Mouse (Mus musculus): Measurements from ENCODE around the gene Acr. TPM values are rescaled to one million over a fixed set of nuclear protein-coding genes. Genes with fewer than 3 reads are reported as not detected.

The Acr gene
- total RNA-seq, 2 experiments from 2014 or later: 0.55 to 1.5 TPM

DNA sequence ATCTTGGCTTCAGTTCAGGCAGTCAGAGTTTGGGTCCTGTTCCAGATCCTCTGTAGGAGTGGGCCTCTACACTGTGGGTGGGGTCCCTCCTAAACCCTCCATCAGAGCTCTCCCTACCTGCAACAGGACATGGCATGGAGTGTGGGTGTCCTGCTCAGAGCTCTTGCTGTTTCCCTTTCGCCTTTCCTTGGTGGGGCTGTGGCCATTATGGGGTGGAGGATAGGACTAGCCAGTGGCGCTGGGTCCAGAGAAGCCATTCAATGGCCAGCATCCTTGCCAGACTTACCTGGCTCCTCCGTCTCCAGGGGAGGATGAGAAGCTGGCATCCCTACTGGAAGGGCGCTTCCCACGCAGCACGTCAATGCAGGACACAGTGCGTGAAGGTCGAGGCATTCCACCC, 20.8 kb upstream of the Acr start:
- DNase-seq: no peak
- intact Hi-C loops (cut with DNase I): no loop called here

DNA sequence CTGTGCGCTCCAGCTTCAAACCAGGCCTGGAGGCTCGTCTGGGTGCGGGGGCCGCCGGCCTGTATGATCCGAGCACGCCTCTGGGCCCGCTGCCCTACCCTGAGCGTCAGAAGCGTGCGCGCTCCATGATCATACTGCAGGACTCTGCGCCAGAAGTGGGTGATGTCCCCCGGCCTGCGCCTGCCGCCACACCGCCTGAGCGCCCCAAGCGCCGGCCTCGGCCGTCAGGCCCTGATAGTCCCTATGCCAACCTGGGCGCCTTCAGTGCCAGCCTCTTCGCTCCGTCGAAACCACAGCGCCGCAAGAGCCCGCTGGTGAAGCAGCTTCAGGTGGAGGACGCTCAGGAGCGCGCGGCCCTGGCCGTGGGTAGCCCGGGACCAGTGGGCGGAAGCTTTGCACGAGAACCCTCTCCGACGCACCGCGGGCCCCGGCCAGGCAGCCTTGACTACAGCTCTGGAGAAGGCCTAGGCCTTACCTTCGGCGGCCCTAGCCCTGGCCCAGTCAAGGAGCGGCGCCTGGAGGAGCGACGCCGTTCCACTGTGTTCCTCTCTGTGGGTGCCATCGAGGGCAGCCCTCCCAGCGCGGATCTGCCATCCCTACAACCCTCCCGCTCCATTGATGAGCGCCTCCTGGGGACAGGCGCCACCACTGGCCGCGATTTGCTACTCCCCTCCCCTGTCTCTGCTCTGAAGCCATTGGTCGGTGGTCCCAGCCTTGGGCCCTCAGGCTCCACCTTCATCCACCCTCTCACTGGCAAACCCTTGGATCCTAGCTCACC, 20.1 kb upstream of the Acr start:
- intact Hi-C loops (cut with DNase I): no loop called here
- peak; percentile 23 to 54 for DNase-seq

DNA sequence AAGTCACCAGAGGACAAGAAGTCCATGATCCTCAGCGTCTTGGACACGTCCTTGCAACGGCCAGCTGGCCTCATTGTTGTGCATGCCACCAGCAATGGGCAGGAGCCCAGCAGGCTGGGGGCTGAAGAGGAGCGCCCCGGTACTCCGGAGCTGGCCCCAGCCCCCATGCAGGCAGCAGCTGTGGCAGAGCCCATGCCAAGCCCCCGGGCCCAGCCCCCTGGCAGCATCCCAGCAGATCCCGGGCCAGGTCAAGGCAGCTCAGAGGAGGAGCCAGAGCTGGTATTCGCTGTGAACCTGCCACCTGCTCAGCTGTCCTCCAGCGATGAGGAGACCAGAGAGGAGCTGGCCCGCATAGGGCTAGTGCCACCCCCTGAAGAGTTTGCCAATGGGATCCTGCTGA, 19.3 kb upstream of the Acr start:
- no peak for DNase-seq
- intact Hi-C loops (cut with DNase I): no loop called here

DNA sequence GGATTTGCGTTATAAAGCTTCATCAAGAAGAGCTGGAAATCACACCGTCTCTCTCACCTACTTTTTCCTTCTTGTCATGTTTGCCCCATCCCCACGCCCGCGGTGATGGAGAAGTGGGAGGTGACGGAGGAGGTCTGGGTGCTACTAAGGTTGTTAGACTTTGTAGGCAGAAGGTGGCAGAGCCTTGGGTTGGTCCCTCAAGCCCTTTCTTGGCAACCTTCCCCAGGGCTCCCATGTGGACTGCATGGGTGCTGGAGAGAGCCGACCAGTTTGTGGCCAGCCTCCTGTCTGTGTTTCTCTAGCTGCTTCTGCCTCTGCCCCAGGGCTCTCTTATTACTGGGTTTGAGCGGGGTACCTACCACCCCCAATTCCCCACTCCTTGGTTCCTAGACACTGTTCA, 17.6 kb upstream of the Acr start:
- intact Hi-C loops (cut with DNase I): no loop called here

DNA sequence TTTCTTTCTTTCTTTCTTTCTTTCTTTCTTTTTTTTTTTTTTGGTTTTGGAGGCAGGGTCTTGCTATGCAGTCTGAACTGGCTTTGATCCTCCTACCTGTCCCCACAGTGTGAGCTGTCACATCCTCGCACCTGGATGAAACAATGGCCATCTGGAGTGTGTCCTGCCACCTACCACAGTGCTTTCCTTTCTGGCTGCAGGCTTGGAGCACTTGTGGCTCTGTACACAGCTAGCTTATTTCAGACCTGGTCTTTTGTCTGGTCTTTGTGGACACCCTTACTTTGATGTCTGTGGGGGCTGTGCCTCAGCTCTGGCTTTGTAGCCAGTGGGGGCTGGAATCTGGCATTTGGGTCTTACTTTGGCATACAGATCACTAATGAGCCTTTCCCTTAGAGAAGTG, 16.4 kb upstream of the Acr start:
- intact Hi-C loops (cut with DNase I): no loop called here
- DNase-seq: no peak

More for the DNA sequence above, 17.6 kb upstream of the Acr start:
- no peak for DNase-seq

DNA sequence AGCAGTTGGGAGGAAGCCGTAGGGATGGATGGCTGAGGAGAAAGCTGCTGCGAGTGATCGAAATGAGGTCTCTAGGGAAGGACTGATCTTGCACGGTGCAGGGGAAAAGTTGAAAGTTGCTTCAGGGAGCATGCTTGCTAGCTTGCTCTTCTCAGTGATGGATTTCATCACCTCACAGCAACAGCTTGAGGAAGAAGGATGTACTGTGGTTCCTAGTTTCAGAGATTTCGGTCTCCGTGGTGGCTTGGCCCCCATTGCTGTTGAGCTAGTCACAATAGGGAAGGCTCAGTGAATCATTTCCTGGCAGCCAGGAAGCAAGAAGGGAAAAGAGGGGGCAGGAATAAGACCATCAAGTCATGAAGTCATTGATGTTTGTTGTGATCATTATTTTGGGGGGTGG, 12.5 kb upstream of the Acr start:
- DNase-seq: no peak
- intact Hi-C loops (cut with DNase I): no loop called here

DNA sequence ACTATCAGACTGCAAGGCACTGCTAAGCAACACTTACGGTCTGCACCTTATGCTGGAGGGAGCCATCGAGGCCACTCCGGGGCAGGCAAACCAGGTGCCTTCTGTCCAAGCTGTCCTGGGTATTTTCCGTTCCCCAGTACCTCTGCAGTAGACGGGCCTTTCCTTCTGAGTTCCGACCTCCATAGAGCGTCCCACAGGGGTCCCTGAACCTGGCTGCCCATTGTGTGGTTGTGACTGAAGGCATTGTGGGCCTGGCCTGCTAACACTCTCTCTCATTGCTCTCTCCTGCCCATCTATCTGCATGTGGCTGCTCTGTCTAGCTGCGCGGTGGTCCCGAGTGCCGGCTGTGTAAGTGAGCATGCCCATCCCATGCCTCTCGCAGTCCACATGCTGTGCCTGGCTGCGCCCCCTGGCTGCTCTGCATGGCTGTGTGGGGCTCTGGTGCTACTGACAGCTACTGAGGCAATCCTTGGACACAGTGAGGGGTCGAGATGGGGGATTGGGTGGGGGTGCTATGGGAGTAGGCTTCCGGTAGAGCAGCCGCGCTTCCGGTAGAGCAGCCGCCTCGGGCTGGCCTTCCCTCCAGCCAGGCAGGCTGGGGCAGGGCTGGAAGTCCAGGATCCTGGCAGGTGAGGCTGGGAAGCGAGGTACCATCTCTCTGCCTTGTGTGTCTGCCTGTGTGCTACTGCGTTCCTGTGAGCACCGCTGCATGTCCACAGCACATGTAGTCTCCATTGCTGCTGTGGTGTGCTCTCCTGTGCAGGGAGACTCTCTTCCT, 11.5 kb upstream of the Acr start:
- no peak for DNase-seq
- intact Hi-C loops (cut with DNase I): no loop called here

DNA sequence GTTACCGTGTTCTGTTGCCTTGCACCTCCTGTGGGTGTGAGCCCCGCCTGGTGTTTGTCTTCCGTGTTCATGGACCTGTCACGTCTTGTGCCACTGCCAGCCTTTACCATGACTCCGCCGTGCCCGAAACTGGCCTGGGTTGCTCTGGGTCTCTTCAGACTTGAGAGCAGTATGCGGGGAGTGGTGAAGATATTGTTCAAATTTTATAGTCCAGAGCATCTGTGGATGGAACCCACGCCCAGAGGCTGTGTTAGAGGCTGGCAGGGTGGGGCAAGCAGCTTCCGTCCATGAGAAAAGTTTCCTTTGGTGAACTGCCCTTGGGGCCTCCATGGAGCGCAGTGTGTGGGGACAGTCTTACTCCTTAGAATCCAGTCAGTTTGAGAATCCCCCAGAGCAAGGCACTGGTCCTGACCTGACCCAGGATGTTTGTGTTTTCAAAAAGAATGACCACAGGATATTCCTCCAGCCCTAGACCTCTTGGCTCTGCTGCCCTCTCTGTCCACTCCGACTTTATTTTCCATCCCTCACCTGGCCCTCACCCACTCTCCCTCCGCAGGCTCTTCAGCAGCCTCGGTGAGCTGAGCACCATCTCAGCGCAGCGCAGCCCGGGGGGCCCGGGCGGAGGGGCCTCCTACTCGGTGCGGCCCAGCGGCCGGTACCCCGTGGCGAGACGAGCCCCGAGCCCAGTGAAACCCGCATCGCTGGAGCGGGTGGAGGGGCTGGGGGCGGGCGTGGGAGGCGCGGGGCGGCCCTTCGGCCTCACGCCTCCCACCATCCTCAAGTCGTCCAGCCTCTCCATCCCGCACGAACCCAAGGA, 10.7 kb upstream of the Acr start:
- intact Hi-C loops (cut with DNase I): no loop called here
- DNase-seq: no peak

DNA sequence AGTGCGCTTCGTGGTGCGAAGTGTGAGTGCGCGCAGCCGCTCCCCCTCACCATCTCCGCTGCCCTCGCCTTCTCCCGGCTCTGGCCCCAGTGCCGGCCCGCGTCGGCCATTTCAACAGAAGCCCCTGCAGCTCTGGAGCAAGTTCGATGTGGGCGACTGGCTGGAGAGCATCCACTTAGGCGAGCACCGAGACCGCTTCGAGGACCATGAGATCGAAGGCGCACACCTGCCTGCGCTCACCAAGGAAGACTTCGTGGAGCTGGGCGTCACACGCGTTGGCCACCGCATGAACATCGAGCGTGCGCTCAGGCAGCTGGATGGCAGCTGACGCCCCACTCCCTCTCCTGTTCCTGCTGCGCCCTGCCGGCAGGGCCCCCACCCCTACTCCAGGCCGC, 10.1 kb upstream of the Acr start:
- intact Hi-C loops (cut with DNase I): no loop called here
- DNase-seq: no peak

DNA sequence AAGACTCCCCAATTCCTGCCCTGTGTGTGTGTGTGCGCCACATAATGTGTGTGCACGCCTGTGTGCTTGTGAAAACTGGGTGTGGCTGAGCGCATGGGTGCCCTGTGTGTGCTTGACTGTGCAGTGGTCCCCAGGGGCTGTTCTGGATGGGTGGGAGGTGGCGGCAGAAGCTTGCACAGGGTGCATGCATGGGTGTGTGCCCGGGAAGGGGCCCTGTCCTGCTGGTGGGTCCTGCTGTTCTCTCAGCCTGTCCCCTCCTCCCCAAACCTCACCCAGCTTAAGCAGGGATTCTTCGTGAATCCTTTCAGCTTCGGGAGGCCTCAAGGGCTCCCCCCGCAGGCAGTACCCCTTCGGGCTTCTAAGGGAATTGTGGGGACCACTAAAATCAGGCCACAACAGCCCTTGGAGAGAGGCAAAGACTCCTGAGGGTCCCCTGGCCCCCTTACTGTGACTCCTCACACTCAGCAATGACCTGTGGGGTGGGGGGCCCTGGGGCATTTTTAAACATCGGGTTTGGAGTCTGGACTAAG, 8.9 kb upstream of the Acr start:
- no peak for DNase-seq
- intact Hi-C loops (cut with DNase I): no loop called here

DNA sequence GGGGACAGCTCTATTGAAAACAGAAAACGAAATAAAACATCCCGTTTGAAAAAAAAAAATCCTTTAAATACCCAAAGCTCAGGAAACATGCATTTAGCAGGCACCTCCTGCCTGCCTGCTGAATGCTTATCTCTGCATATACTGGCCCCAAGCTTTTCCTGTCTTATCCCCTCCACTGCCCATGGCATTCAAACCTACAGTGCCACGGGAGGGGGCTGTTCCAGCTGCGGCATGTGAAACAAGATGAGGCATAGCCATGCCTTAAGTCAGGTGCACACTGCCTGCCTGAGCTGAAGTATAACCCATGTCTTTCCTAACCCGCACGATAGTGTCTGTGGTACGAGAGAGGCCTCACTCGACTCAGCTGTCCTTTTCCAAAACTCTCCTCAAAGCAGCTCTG, 4.0 kb downstream of the Acr start:
- DNase-seq: no peak
- intact Hi-C loops (cut with DNase I): no loop called here

DNA sequence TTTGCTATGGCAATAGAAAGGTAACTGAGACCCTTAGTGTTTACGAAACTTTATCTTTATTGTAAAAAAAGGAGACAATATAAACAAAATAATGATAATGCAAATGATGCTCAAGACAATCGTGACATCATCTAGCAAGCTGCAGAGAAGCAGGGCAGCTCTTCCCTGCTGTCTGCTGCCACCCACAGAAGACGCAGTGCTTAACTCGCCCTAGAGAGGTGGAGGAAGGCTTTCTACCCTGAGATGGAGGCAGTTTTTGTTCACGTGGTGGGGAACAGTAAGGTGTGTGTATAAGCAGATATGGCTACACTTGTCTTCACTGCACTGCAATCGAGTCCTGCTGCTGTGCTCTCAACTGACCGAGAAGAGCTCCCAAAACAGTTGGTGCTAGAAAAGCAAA, 14.4 kb downstream of the Acr start:
- intact Hi-C loops (cut with DNase I): no loop called here
- no peak for DNase-seq

DNA sequence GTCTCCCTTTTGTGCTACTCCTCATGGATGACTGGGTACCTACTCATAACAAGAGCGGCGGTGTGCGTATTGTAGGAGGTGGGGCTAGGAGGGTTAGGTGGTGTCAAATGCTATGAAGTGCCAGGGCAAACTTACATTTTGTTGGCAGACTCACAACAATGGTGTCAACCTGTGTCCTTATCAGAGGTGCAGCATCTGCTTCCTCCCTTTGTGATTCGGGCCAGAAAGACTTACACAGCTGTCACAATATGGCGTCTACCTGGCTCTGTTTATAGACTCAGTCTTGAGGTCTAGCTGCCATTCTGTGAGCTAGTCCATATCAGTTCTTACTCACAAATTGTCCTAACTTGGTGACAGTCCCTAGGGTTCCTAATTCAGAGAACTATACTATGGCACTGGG, 17.0 kb downstream of the Acr start:
- intact Hi-C loops (cut with DNase I): no loop called here
- DNase-seq: peak; percentile 37 to 40

DNA sequence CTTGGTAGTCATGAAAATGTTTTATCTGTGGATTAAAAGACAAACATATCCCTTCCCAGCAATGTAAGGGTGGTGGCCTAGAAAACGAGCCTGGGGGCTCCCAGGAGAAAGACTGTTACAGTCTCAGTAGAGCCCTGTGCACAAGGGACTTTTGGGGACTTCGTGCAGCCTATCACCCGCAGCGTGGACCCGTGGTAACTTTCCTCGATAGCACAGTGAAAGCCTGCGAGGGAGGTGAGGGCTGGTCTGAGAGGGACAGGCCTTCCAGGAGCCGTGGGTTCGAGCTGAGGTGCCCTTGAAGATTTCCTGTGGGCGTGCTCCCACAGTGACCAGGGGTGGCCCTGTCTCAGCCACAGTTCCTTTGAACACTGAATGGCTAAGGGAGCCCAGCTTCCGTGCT, 17.5 kb downstream of the Acr start:
- intact Hi-C loops (cut with DNase I): no loop called here
- DNase-seq: no peak

DNA sequence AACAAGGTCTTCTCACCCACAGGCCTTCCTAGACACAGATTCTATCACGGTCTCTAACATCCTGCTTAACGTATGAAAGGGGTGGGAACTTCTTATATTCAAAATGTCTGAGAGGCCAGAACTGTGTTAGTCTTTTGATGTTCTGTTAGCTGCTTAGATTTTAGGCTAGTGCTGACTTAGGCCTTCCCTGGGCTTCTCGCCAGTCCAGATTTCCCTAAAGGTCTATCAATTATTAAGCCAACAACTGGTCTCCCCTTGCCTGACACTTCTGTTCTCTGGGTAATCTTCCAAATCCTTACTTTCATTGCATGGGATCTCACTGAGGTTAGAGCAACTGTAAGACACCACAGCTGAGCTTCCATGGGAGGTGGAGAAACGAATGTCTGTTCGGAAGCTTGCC, 21.0 kb downstream of the Acr start:
- intact Hi-C loops (cut with DNase I): no loop called here

DNA sequence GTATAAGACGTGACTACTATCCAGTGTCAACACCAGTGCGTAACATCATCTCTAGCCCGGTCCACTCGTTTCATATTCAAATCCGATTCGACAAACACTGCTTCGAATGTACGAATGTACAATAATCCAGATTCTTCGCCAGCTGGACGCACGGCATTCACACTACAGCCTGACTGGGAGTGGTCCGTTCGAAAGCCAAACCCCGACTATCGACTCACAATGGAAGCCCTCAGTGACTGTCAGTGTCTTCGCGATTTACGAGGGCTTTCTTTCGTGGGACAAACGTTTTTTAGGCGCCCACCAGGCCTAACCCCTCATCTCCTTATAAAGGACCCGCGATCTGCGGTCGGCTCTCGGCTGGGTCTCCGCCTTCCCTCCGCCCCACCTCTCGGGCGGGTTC, 23.2 kb downstream of the Acr start:
- DNase-seq: no peak

More for the DNA sequence above, 21.0 kb downstream of the Acr start:
- no peak for DNase-seq

DNA sequence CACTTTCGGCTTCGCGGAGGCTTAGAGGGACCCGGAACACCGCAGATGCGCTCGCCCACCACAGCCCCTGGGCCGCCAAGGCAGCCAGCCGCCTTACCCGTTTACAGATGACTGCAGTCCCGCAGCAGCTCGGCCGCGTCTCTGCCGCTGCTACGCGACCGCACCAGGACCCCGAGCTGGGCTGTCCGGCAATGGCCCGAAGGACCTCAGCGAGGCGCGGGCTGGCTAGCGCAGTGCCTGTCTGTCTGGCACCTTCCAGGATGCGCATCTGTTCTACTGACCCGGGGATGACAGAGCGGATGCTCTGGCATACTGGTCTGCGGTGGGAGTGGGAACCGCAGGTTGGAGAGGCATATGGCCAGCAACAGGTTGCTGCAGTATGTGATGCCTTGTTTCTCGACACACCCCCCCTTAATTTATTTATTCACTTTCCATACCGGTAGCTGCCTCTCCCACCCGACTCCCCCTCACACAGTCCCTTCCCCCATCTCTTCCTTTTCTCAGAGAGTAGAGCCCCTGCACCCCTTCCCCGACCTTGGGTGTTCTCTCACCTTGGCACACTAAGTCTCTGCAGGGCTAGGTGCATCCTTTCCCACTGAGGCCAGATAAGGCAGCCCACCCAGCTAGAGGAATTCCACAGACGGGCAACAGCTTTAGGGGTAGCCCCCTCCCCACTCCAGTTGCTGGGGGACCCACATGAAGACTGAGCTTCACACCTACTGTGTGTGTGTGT, 23.8 kb downstream of the Acr start, which contains the start of gene Rabl2:
Gene Rabl2 (minus strand): TSS at position 201 of the 733 bp plus-strand sequence.
- peak; percentile 92 to 94 for DNase-seq
- intact Hi-C loops (cut with DNase I): no loop called here

More for the DNA sequence above, 23.2 kb downstream of the Acr start:
- intact Hi-C loops (cut with DNase I): no loop called here

DNA sequence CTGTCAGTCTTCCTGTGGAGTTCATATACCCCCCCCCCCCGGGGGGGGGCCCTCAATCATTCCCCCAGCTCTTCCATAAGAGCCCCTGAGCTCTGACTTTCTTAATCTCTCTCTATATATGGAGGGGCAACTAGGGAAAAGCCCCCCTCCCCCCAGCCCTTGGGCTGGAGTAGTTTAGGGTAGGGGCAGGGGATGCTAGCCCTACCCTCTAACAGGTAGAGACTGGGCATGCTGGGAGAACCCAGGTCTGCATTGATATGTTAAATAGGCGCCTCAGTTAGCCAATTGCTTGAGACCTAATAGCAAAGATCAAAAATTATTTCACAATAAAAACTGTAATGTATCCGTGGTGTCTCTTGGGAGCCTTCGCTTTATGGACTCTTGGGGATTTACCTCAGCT, 24.4 kb downstream of the Acr start:
- no peak for DNase-seq

DNA sequence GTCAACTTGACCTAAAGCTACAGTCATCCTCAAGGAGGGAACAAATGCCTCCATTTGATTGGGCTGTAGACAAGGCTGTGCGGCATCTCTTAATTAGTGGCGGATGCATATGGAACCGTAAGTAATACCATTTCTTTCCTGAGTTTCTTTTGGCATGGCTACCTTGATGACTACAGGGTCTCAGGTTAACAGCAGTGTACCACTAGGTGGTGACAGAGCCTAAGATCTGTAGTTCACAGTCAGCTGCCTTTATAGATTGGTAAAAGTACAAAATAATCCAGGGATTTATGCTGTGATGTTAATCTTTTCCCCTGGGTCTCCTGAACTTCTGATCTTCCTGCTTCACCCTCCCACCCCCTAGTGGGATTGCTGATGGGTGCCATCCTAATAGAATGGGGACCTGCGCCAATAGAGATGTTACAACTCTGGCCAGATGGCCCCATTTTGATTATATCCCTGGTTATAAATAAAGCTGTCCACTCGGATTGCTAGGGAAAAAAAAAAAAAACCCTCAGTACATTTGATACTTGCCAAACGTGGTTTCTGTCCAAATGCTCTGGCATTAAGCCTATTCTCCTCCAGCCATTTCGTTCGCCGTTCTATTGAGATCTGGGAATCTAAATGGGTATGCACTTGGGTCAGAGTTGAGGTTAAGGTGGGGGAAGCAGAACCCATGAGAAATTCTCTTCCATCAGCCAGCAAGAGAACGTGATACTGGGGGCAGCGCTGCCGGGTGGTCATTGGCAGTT, 37.9 kb downstream of the Acr start:
- no peak for DNase-seq
- intact Hi-C loops (cut with DNase I): no loop called here

More for the DNA sequence above, 24.4 kb downstream of the Acr start:
- intact Hi-C loops (cut with DNase I): no loop called here

DNA sequence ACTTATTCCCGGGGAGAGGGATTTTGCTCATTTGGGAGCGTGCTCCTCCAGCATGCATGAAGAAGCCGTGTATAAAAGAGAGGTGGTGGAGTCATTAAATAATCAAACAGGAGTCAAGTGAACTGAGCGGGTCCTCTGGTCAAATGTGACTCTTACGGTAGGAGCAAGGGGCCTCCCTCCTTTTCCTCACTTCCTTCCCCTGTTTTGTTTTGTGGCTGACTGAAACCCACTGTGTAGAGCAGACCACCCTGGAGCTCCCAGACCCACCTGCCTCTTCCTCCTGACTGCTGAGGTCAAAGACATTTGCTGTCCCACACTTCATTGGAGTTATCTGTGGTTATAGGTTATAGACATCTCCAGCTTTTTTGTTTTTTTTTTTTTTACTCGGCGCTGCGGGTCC, 39.4 kb downstream of the Acr start:
- intact Hi-C loops (cut with DNase I): no loop called here
- no peak for DNase-seq

Measured in heart, postnatal 10 days (tissue).